Mouse (Mus musculus) brown adipose tissue, adult 24 weeks (tissue): ENCODE results near the gene Man2a1. TPM values are rescaled to one million over a fixed set of nuclear protein-coding genes. Genes with fewer than 3 reads are reported as not detected.

ENCODE experiments used
- H3K27ac ChIP-seq: fragments of 200-500 bp; replicated peaks from 2 replicates; pipeline ENCODE4 v1.5.1; 2012; ENCODE audit warnings: low read depth, mild to moderate bottlenecking, low read length
- H3K4me1 ChIP-seq: fragments of 200-500 bp; 2 replicates; pipeline ENCODE4 v1.6.1; 2012; ENCODE audit warnings: low read length, mixed read lengths; ENCODE audit not compliant: control insufficient read depth, insufficient read depth, insufficient read length
- H3K4me3 ChIP-seq: fragments of 200-500 bp; 2 replicates; pipeline ENCODE4 v1.5.1; 2012; ENCODE audit warnings: low read depth, mild to moderate bottlenecking, low read length, moderate library complexity; ENCODE audit not compliant: insufficient read depth
- polyA plus RNA-seq: library from polyadenylated mRNA; stranded (reverse); fragments of >200 nt; gene quantifications from 2 replicates; pipeline ENCODE4 v1.2.4, GENCODE M21; 2012; ENCODE audit not compliant: missing spikeins, insufficient read depth, insufficient read length

Gene Man2a1
- polyA plus RNA-seq, 1 experiment, result 12.7 TPM

- Histone ChIP-seq H3K4me3 (no peak overlapping the region), H3K27ac (peak overlapping the region; percentile 73)
These were observed 12.4 kb downstream of the Man2a1 start for GRCm38 (mm10) chr17:64612930-64613329.

GRCm38 (mm10) chr17:64613351-64613750 lies 12.8 kb downstream of the Man2a1 start:
- no peak overlapping the region for H3K4me3 ChIP-seq
- peak overlapping the region; percentile 35; the same call in 1 of the 2 replicates for H3K27ac ChIP-seq
- H3K4me1 ChIP-seq, result peaks cover 30% of the 10 kb centered on the region

More at GRCm38 (mm10) chr17:64612930-64613329, 12.4 kb downstream of the Man2a1 start:
- H3K4me1 ChIP-seq, result peaks cover 30% of the 10 kb centered on the region

GRCm38 (mm10) chr17:64614804-64615203 lies 14.3 kb downstream of the Man2a1 start:
- no peak overlapping the region for H3K4me3 ChIP-seq
- no peak overlapping the region for H3K27ac ChIP-seq
- H3K4me1 ChIP-seq, result peaks cover 32% of the 10 kb centered on the region

- H3K27ac ChIP-seq, result no peak overlapping the region
- H3K4me3 ChIP-seq, result no peak overlapping the region
- peaks cover 38% of the 10 kb centered on the region for H3K4me1 ChIP-seq
These were observed 14.9 kb downstream of the Man2a1 start for GRCm38 (mm10) chr17:64615420-64615819.

- no peak overlapping the region for H3K4me3 ChIP-seq
- H3K27ac ChIP-seq, result no peak overlapping the region
- H3K4me1 ChIP-seq, result peaks cover 39% of the 10 kb centered on the region
These were observed 15.7 kb downstream of the Man2a1 start for GRCm38 (mm10) chr17:64616259-64616658.

- Histone ChIP-seq H3K27ac (peak overlapping the region; percentile 44), H3K4me1 (peaks cover 30% of the 10 kb centered on the region), H3K4me3 (no peak overlapping the region)
These were observed 17.3 kb downstream of the Man2a1 start for GRCm38 (mm10) chr17:64617838-64618237.

- H3K27ac ChIP-seq, result no peak overlapping the region
These were observed 18.5 kb downstream of the Man2a1 start for GRCm38 (mm10) chr17:64618996-64619395.

GRCm38 (mm10) chr17:64620135-64620534 lies 19.6 kb downstream of the Man2a1 start:
- no peak overlapping the region for H3K4me3 ChIP-seq
- H3K4me1 ChIP-seq, result peaks cover 25% of the 10 kb centered on the region
- no peak overlapping the region for H3K27ac ChIP-seq

More at GRCm38 (mm10) chr17:64618996-64619395, 18.5 kb downstream of the Man2a1 start:
- peaks cover 26% of the 10 kb centered on the region for H3K4me1 ChIP-seq
- no peak overlapping the region for H3K4me3 ChIP-seq

- H3K4me1 ChIP-seq, result peaks cover 22% of the 10 kb centered on the region
- no peak overlapping the region for H3K27ac ChIP-seq
- H3K4me3 ChIP-seq, result no peak overlapping the region
These were observed 20.1 kb downstream of the Man2a1 start for GRCm38 (mm10) chr17:64620627-64621026.

- Histone ChIP-seq H3K27ac (peak overlapping the region; percentile 98; the same call in 1 of the 2 replicates), H3K4me3 (no peak overlapping the region), H3K4me1 (peaks cover 22% of the 10 kb centered on the region)
These were observed 20.7 kb downstream of the Man2a1 start for GRCm38 (mm10) chr17:64621226-64621625.

- Histone ChIP-seq H3K4me3 (peak overlapping the region; percentile 52), H3K4me1 (peaks cover 22% of the 10 kb centered on the region), H3K27ac (peak overlapping the region; percentile 98)
These were observed 21.3 kb downstream of the Man2a1 start for GRCm38 (mm10) chr17:64621649-64622351.

- Histone ChIP-seq H3K4me3 (peak overlapping the region; percentile 52), H3K27ac (peak overlapping the region; percentile 98), H3K4me1 (peaks cover 17% of the 10 kb centered on the region)
These were observed 21.9 kb downstream of the Man2a1 start for GRCm38 (mm10) chr17:64622352-64622886.

GRCm38 (mm10) chr17:64624439-64624838 lies 23.9 kb downstream of the Man2a1 start:
- Histone ChIP-seq H3K4me3 (no peak overlapping the region), H3K27ac (no peak overlapping the region), H3K4me1 (peaks cover 15% of the 10 kb centered on the region)

GRCm38 (mm10) chr17:64628796-64629195 lies 28.3 kb downstream of the Man2a1 start:
- Histone ChIP-seq H3K4me1 (no peaks in the 10 kb centered on the region), H3K27ac (no peak overlapping the region), H3K4me3 (no peak overlapping the region)

GRCm38 (mm10) chr17:64629486-64629885 lies 28.9 kb downstream of the Man2a1 start:
- H3K4me3 ChIP-seq, result no peak overlapping the region
- no peaks in the 10 kb centered on the region for H3K4me1 ChIP-seq
- H3K27ac ChIP-seq, result no peak overlapping the region

- Histone ChIP-seq H3K4me1 (no peaks in the 10 kb centered on the region), H3K27ac (no peak overlapping the region), H3K4me3 (no peak overlapping the region)
These were observed 30.0 kb downstream of the Man2a1 start for GRCm38 (mm10) chr17:64630506-64630905.
